Comparison of ENCODE assay signal across 25 mouse cellular contexts in genomic region chr11:97977797-97978196, GRCm38 (mm10). TPM values are rescaled to one million over a fixed set of nuclear protein-coding genes. Genes with fewer than 3 reads are reported as not detected.
DNase-seq lines count a peak whose midpoint lies in the region; TF ChIP-seq lines count a peak whose summit lies in the region.
"Had no signal": no experiment of that assay in that cellular context is flagged by ENCODE, and none has a peak within 500 bp of the region (broad histone marks: within the 10 kb centered on the region; RNA-seq: fewer than 3 reads in every experiment).

No protein-coding gene starts in this region.

- WGBS in thymus, adult 2 months = 13% methylated on average over 5 of the region's 5 CpGs

- H3K27me3 ChIP-seq in C2C12 (ENCODE audit: control insufficient read depth, insufficient read depth, insufficient read length) (no peaks in the 10 kb centered on the region), E14TG2a.4 (ENCODE audit: insufficient read depth, low read length) (no peaks in the 10 kb centered on the region)
- no peaks in the 10 kb centered on the region for H3K27me3 ChIP-seq in thymus, adult 2 months (ENCODE audit: control insufficient read depth, insufficient read depth, low read length)
- H3K27me3 ChIP-seq: kidney, embryonic 15.5 days; limb, embryonic 13.5 days; neural tube, embryonic 13.5 days had no signal

- no peak overlapping the region for H3K4me3 ChIP-seq in C2C12 (ENCODE audit: insufficient read depth, poor library complexity, severe bottlenecking)
- peak overlapping the region; percentile 30 for H3K4me3 ChIP-seq in E14TG2a.4 (replicated peaks; ENCODE audit: low read length)
- H3K4me3 ChIP-seq in thymus, adult 2 months (ENCODE audit: control insufficient read depth, insufficient read depth, low read length) = peak overlapping the region; percentile 16; the same call in 1 of the 2 replicates
- H3K4me3 ChIP-seq: gastrocnemius, adult 2 months; heart, adult 2 months; heart, embryonic 13.5 days; hindbrain, embryonic 12.5 days; kidney, embryonic 15.5 days; left cerebral cortex, adult 2 months; limb, embryonic 13.5 days; midbrain, embryonic 12.5 days; neural tube, embryonic 13.5 days had no signal

- H3K9me3 ChIP-seq in E14TG2a.4 (ENCODE audit: low read length) = no peaks in the 10 kb centered on the region
- H3K9me3 ChIP-seq: G1E; heart, embryonic 13.5 days; hindbrain, embryonic 12.5 days; kidney, embryonic 15.5 days; limb, embryonic 13.5 days; midbrain, embryonic 12.5 days; neural tube, embryonic 13.5 days had no signal

- peak; percentile 77 for DNase-seq in thymus, adult 2 months
- peak; percentile 76 to 86 for DNase-seq in thymus, postnatal 36 days
- DNase-seq in gastrocnemius, adult 18-20 months (ENCODE audit: low spot score) = no peak
- DNase-seq in adrenal gland, postnatal 14 days = no peak
- DNase-seq in frontal cortex, postnatal 25 days (ENCODE audit: low spot score in 2 of 2) = no peak
- DNase-seq: adrenal gland, postnatal 10 days; cerebellum, adult 11 months; cerebellum, adult 9-10 months; cerebellum, postnatal 36 days; gastrocnemius, adult 2 months; gastrocnemius, postnatal 36 days; heart, adult 2 months; kidney, adult 11 months; kidney, postnatal 25 days; lung, postnatal 36 days had no signal

- H3ac ChIP-seq in C2C12 (ENCODE audit: control insufficient read depth, insufficient read length, low read depth) = no peak overlapping the region

- H3K36me3 ChIP-seq in C2C12 (ENCODE audit: control insufficient read depth, insufficient read depth) = no peaks in the 10 kb centered on the region
- H3K36me3 ChIP-seq in E14TG2a.4 (ENCODE audit: insufficient read depth, low read length) = peaks cover 47% of the 10 kb centered on the region
- peaks cover 16% of the 10 kb centered on the region for H3K36me3 ChIP-seq in thymus, adult 2 months (ENCODE audit: control insufficient read depth, insufficient read depth, low read length)
- H3K36me3 ChIP-seq: heart, embryonic 13.5 days; hindbrain, embryonic 12.5 days; kidney, embryonic 15.5 days; limb, embryonic 13.5 days; midbrain, embryonic 12.5 days; neural tube, embryonic 13.5 days had no signal

- TF ChIP-seq POLR2A in thymus, adult 2 months (IDR thresholded peaks at IDR 0.05; ENCODE audit: control insufficient read depth, extremely low read depth, insufficient read depth, low read length, poor library complexity) = peak; percentile 15; the same call in 1 of the 2 replicates

- TF ChIP-seq CTCF in C2C12 (IDR thresholded peaks at IDR 0.05; ENCODE audit: control insufficient read depth, insufficient read depth, insufficient read length) (no peak), E14TG2a.4 (conservative IDR thresholded peaks at IDR 0.05; ENCODE audit: low read length) (no peak)
- TF ChIP-seq CTCF in thymus, adult 2 months (IDR thresholded peaks at IDR 0.05; ENCODE audit: borderline replicate concordance, control insufficient read depth, extremely low read depth, insufficient read depth, low read length, poor library complexity) = no peak

- H3K27ac ChIP-seq in thymus, adult 2 months (ENCODE audit: control insufficient read depth, insufficient read depth, low read length) = peak overlapping the region; percentile 94
- H3K27ac ChIP-seq: gastrocnemius, adult 2 months; heart, adult 2 months; heart, embryonic 13.5 days; hindbrain, embryonic 12.5 days; kidney, embryonic 15.5 days; left cerebral cortex, adult 2 months; limb, embryonic 13.5 days; midbrain, embryonic 12.5 days; neural tube, embryonic 13.5 days had no signal

- no peaks in the 10 kb centered on the region for H3K79me3 ChIP-seq in C2C12 (ENCODE audit: low read depth)

- peaks cover 72% of the 10 kb centered on the region for H3K4me1 ChIP-seq in E14TG2a.4 (replicated peaks; ENCODE audit: low read depth, low read length)
- peaks cover 60% of the 10 kb centered on the region for H3K4me1 ChIP-seq in thymus, adult 2 months (replicated peaks; ENCODE audit: control insufficient read depth, insufficient read depth, low read length)
- H3K4me1 ChIP-seq: kidney, embryonic 15.5 days had no signal

- no peaks in the 10 kb centered on the region for H3K79me2 ChIP-seq in C2C12 (ENCODE audit: control insufficient read depth, insufficient read depth)

TF ChIP-seq in C2C12, 6 proteins besides CTCF, POLR2A, EP300 and RAD21:
- TF ChIP-seq MYOD1 (IDR thresholded peaks at IDR 0.05; ENCODE audit: control insufficient read depth, insufficient read length, low read depth) (peak; percentile 75), USF1 (IDR thresholded peaks at IDR 0.05; ENCODE audit: low read depth) (no peak), FOSL1 (IDR thresholded peaks at IDR 0.05; ENCODE audit: insufficient read depth, low read length, poor library complexity, severe bottlenecking) (no peak), CEBPB (IDR thresholded peaks at IDR 0.05; ENCODE audit: low read depth) (no peak), MYOG (IDR thresholded peaks at IDR 0.05; ENCODE audit: control insufficient read depth, extremely low read depth, insufficient read length) (no peak), MAX (IDR thresholded peaks at IDR 0.05) (no peak)

RNA-seq across cellular contexts. Expression of gene Plxdc1, which starts 8.4 kb away (rescaled TPM):
- polyA plus RNA-seq in C2C12 (2012; fragmentation: generic; extraction: Trizol) = 0.25 TPM
- polyA plus RNA-seq in thymus, adult 2 months (2012; rRNA removed) = 77.5 and 94.1 TPM in 2 replicates
- total RNA-seq in gastrocnemius, adult 18-20 months (2021) = 1 to 10 TPM; 2.1 to 2.6 TPM
- 4.3 and 4.8 TPM in 2 replicates for total RNA-seq in adrenal gland, postnatal 14 days (2021)

RNA-seq across cellular contexts. Expression of gene Arl5c, which starts 18.2 kb away (rescaled TPM):
- polyA plus RNA-seq in C2C12 (2012; fragmentation: generic; extraction: Trizol) = 0.54 TPM
- polyA plus RNA-seq in thymus, adult 2 months (2012; rRNA removed) = 181 and 217 TPM in 2 replicates
- total RNA-seq in gastrocnemius, adult 18-20 months (2021) = under 1 TPM in 1 of 2 experiments, not detected in 1; 0.26 TPM
- 1.1 and 4.4 TPM in 2 replicates for total RNA-seq in adrenal gland, postnatal 14 days (2021)
- polyA plus RNA-seq: G1E had no signal

RNA-seq across cellular contexts. Expression of gene Cacnb1, which starts 45.0 kb away (rescaled TPM):
- 6.1 TPM for polyA plus RNA-seq in C2C12 (2012; fragmentation: generic; extraction: Trizol)
- 27.1 and 32.9 TPM in 2 replicates for polyA plus RNA-seq in thymus, adult 2 months (2012; rRNA removed)
- 100 to 1,000 TPM; 167 to 198 TPM for total RNA-seq in gastrocnemius, adult 18-20 months (2021)
- total RNA-seq in adrenal gland, postnatal 14 days (2021) = 7.8 and 10.4 TPM in 2 replicates

RNA-seq across cellular contexts. Expression of gene Rpl19, which starts 48.7 kb away (rescaled TPM):
- 3,682 TPM for polyA plus RNA-seq in C2C12 (2012; fragmentation: generic; extraction: Trizol)
- polyA plus RNA-seq in thymus, adult 2 months (2012; rRNA removed) = 1,012 and 1,033 TPM in 2 replicates
- total RNA-seq in gastrocnemius, adult 18-20 months (2021) = 100 to 1,000 TPM; 457 to 462 TPM
- 1,235 and 1,395 TPM in 2 replicates for total RNA-seq in adrenal gland, postnatal 14 days (2021)

Comparison
In these comparisons a context has a peak if more than half of its experiments do, and no peak if none do; other contexts are left out.
1. DNase-seq: peak in thymus, adult 2 months (single experiment) and thymus, postnatal 36 days (2 of 2); none in gastrocnemius, adult 18-20 months (single experiment), adrenal gland, postnatal 14 days (single experiment) and frontal cortex, postnatal 25 days (0 of 2).
2. RNA of gene Cacnb1, which starts 45.0 kb away (total RNA-seq): 167 to 198 TPM in gastrocnemius, adult 18-20 months; 7.8 to 10.4 TPM in adrenal gland, postnatal 14 days; every median in the first group is over 10 times any median in the second.